Mouse (Mus musculus) lung, adult 2 months (tissue): ENCODE measurements around the gene Gm5108.

ENCODE experiments used
- CTCF ChIP-seq: fragments of 200-500 bp; IDR thresholded peaks from 2 replicates; pipeline ENCODE4 v1.5.1; 2011; ENCODE audit warnings: mild to moderate bottlenecking, low read length, control low read depth; ENCODE audit not compliant: insufficient read depth
- POLR2A ChIP-seq: fragments of 200-500 bp; IDR thresholded peaks from 2 replicates; pipeline ENCODE4 v1.6.1; 2011; ENCODE audit warnings: low read depth, mild to moderate bottlenecking, control low read depth, low read length, borderline replicate concordance; ENCODE audit errors: extremely low read depth

DNA sequence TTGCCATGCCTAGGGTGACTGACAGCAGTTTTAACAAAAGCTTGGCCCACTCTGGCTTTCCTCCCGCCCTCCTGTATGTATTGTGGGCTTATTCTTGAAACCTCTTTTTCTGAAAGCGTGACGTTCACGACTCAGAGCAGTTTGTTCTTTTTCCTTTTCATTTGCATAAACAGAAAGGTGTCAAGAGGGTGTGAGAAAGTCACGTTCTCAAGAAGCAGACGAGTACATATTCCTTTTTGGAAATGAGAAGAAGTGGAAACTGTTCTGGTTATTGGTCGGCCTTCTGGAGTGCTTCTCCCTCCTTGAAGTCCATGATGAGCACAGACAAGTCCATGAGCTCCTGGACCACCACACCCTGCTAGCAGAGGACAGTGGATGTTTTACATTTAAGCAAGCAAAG lies 14.0 kb downstream of the Gm5108 start:
- TF ChIP-seq POLR2A: no peak
- TF ChIP-seq CTCF: no peak
